Mouse (Mus musculus) kidney, postnatal 10 days (tissue): ENCODE data around the gene Rps10.
A peak's percentile ranks its signal among the peaks of the same experiment; 100 is the strongest.
"Not testable (repeated sequence)": the region's sequence is repeated elsewhere in the genome, so short reads cannot be mapped to it uniquely, and the experiment has no call there.

Source experiments
- DNase-seq: peaks from one replicate; pipeline ENCODE4 v3.0.0; 2021; ENCODE audit warnings: mixed read lengths

The Rps10 gene

GRCm38 (mm10) chr17:27643101-27643500, 6.6 kb upstream of the Rps10 start:
- DNase-seq, result no peak

- peak; percentile 61 for DNase-seq
Observed at GRCm38 (mm10) chr17:27642491-27643062, 6.1 kb upstream of the Rps10 start.

- DNase-seq, result not testable (repeated sequence)
Observed at GRCm38 (mm10) chr17:27639851-27640250, 3.4 kb upstream of the Rps10 start.

GRCm38 (mm10) chr17:27638921-27639332, 2.5 kb upstream of the Rps10 start:
- DNase-seq, result no peak

GRCm38 (mm10) chr17:27637333-27637732, 864 bp upstream of the Rps10 start:
- DNase-seq, result no peak

GRCm38 (mm10) chr17:27635575-27635903, 930 bp downstream of the Rps10 start:
- not testable (repeated sequence) for DNase-seq

- DNase-seq, result peak; percentile 94
Observed at GRCm38 (mm10) chr17:27634871-27635574, 1.4 kb downstream of the Rps10 start, which contains the start of gene RPS10-NUDT3. Gene RPS10-NUDT3, minus strand, starts transcription at chr17:27635222.

- peak; percentile 93 for DNase-seq
Observed at GRCm38 (mm10) chr17:27629249-27630020, 7.0 kb downstream of the Rps10 start.

GRCm38 (mm10) chr17:27628376-27628775, 8.1 kb downstream of the Rps10 start:
- no peak for DNase-seq

- peak; percentile 58 for DNase-seq
Observed at GRCm38 (mm10) chr17:27627451-27627850, 9.0 kb downstream of the Rps10 start.

GRCm38 (mm10) chr17:27626681-27627080, 9.8 kb downstream of the Rps10 start:
- DNase-seq, result no peak

- no peak for DNase-seq
Observed at GRCm38 (mm10) chr17:27625455-27626251, 10.8 kb downstream of the Rps10 start.

- peak; percentile 94 for DNase-seq
Observed at GRCm38 (mm10) chr17:27623360-27624326, 12.8 kb downstream of the Rps10 start, which contains the start of gene Nudt3. Gene Nudt3, minus strand, starts transcription at chr17:27623495.

GRCm38 (mm10) chr17:27622611-27623359, 13.7 kb downstream of the Rps10 start:
- DNase-seq, result peak; percentile 65

- peak; percentile 39 for DNase-seq
Observed at GRCm38 (mm10) chr17:27621705-27622531, 14.6 kb downstream of the Rps10 start.

GRCm38 (mm10) chr17:27621161-27621560, 15.3 kb downstream of the Rps10 start:
- DNase-seq, result no peak

GRCm38 (mm10) chr17:27615388-27615787, 21.1 kb downstream of the Rps10 start:
- no peak for DNase-seq

GRCm38 (mm10) chr17:27613016-27613415, 23.5 kb downstream of the Rps10 start:
- no peak for DNase-seq

- DNase-seq, result no peak
Observed at GRCm38 (mm10) chr17:27611994-27612393, 24.5 kb downstream of the Rps10 start.

GRCm38 (mm10) chr17:27611519-27611884, 25.0 kb downstream of the Rps10 start:
- no peak for DNase-seq
